Mouse (Mus musculus) forebrain, embryonic 15.5 days (tissue): ENCODE results near the gene Ffar2. TPM values are rescaled to one million over a fixed set of nuclear protein-coding genes. Genes with fewer than 3 reads are reported as not detected.
"Not testable (repeated sequence)": the region's sequence is repeated elsewhere in the genome, so short reads cannot be mapped to it uniquely, and the experiment has no call there.

Experiments
- ATAC-seq: fragments of 200-750 bp; cut with Nextera tagmentation; replicated peaks from 2 replicates; pipeline ENCODE4 v1.8.0; 2017; ENCODE audit warnings: mild to moderate bottlenecking, moderate TSS enrichment, moderate library complexity
- H3K27ac ChIP-seq: fragments of 300-500 bp; sonication (generic); replicated peaks from 2 replicates; pipeline ENCODE4 v1.5.1; 2015; ENCODE audit warnings: mild to moderate bottlenecking, inconsistent platforms
- H3K27me3 ChIP-seq: fragments of 300-500 bp; sonication (generic); 2 replicates; pipeline ENCODE4 v1.6.1; 2015; ENCODE audit warnings: inconsistent platforms
- H3K36me3 ChIP-seq: fragments of 300-500 bp; sonication (generic); 2 replicates; pipeline ENCODE4 v1.6.1; 2015; ENCODE audit warnings: mild to moderate bottlenecking, inconsistent platforms
- H3K4me1 ChIP-seq: fragments of 300-500 bp; sonication (generic); 2 replicates; pipeline ENCODE4 v1.6.1; 2015; ENCODE audit warnings: inconsistent platforms
- H3K4me2 ChIP-seq: fragments of 300-500 bp; sonication (generic); replicated peaks from 2 replicates; pipeline ENCODE4 v1.6.1; 2015; ENCODE audit warnings: mild to moderate bottlenecking, inconsistent platforms
- H3K4me3 ChIP-seq: fragments of 300-500 bp; sonication (generic); 2 replicates; pipeline ENCODE4 v1.5.1; 2015; ENCODE audit warnings: mild to moderate bottlenecking, inconsistent platforms
- H3K9ac ChIP-seq: fragments of 300-500 bp; sonication (generic); replicated peaks from 2 replicates; pipeline ENCODE4 v1.6.1; 2015; ENCODE audit warnings: mild to moderate bottlenecking, inconsistent platforms
- H3K9me3 ChIP-seq: fragments of 300-500 bp; sonication (generic); 2 replicates; pipeline ENCODE4 v1.6.1; 2016; ENCODE audit warnings: inconsistent platforms
- WGBS: fragments of 180-500 bp; shearing (Covaris S2); methylation state at CpG from one replicate; pipeline ENCODE4 v1.1.7; 2015; ENCODE audit warnings: mixed read lengths; 5-methylcytosine and 5-hydroxymethylcytosine counted together
- polyA plus RNA-seq: library from polyadenylated mRNA; unstranded; fragments of >200 nt; fragmentation: Nextera tagmentation; extraction: Ambion mirVana; gene quantifications from 2 replicates; pipeline ENCODE4 v1.2.1, GENCODE M21; 2015

The Ffar2 gene
- polyA plus RNA-seq, 1 experiment from 2014 or later: 0.24 TPM

GRCm38 (mm10) chr7:30844676-30845297 lies 21.2 kb upstream of the Ffar2 start:
- Histone ChIP-seq H3K36me3 (no peaks in the 10 kb centered on the region), H3K9me3 (no peaks in the 10 kb centered on the region), H3K4me3 (no peak overlapping the region), H3K4me1 (no peaks in the 10 kb centered on the region; the same call in 1 of the 2 replicates), H3K27ac (peak overlapping the region; percentile 57; the same call in 1 of the 2 replicates), H3K9ac (no peak overlapping the region), H3K4me2 (no peak overlapping the region), H3K27me3 (no peaks in the 10 kb centered on the region)
- ATAC-seq: no peak
- 41% methylated on average over 7 of the region's 7 CpGs for WGBS

- no peaks in the 10 kb centered on the region for H3K27me3 ChIP-seq
- H3K4me2 ChIP-seq: no peak overlapping the region
- no peak overlapping the region for H3K27ac ChIP-seq
- no peaks in the 10 kb centered on the region; the same call in 1 of the 2 replicates for H3K4me1 ChIP-seq
- H3K9me3 ChIP-seq: no peaks in the 10 kb centered on the region
- no peak overlapping the region for H3K4me3 ChIP-seq
- 80% methylated on average over 5 of the region's 5 CpGs for WGBS
- no peak overlapping the region for H3K9ac ChIP-seq
- ATAC-seq: no peak
- H3K36me3 ChIP-seq: no peaks in the 10 kb centered on the region
Measured at GRCm38 (mm10) chr7:30842092-30842491, 18.5 kb upstream of the Ffar2 start.

- Histone ChIP-seq H3K27me3 (no peaks in the 10 kb centered on the region), H3K9me3 (no peaks in the 10 kb centered on the region), H3K27ac (no peak overlapping the region), H3K36me3 (no peaks in the 10 kb centered on the region), H3K9ac (no peak overlapping the region), H3K4me2 (no peak overlapping the region), H3K4me1 (no peaks in the 10 kb centered on the region; the same call in 1 of the 2 replicates), H3K4me3 (no peak overlapping the region)
- no peak for ATAC-seq
- 73% methylated on average over 4 of the region's 4 CpGs for WGBS
Measured at GRCm38 (mm10) chr7:30841379-30841778, 17.8 kb upstream of the Ffar2 start.

GRCm38 (mm10) chr7:30840306-30840705 lies 16.7 kb upstream of the Ffar2 start:
- no peaks in the 10 kb centered on the region for H3K9me3 ChIP-seq
- no peak for ATAC-seq
- no peak overlapping the region for H3K4me3 ChIP-seq
- no peak overlapping the region for H3K4me2 ChIP-seq
- no peaks in the 10 kb centered on the region for H3K36me3 ChIP-seq
- H3K27ac ChIP-seq: no peak overlapping the region
- no peak overlapping the region for H3K9ac ChIP-seq
- H3K4me1 ChIP-seq: no peaks in the 10 kb centered on the region; the same call in 1 of the 2 replicates
- WGBS: 60% methylated on average over 3 of the region's 3 CpGs
- H3K27me3 ChIP-seq: no peaks in the 10 kb centered on the region

- H3K4me1 ChIP-seq: no peaks in the 10 kb centered on the region
- no peaks in the 10 kb centered on the region for H3K27me3 ChIP-seq
- H3K27ac ChIP-seq: no peak overlapping the region
- H3K9me3 ChIP-seq: no peaks in the 10 kb centered on the region
- H3K36me3 ChIP-seq: no peaks in the 10 kb centered on the region
- H3K9ac ChIP-seq: no peak overlapping the region
- no peak overlapping the region for H3K4me3 ChIP-seq
- ATAC-seq: no peak
- H3K4me2 ChIP-seq: no peak overlapping the region
Measured at GRCm38 (mm10) chr7:30837277-30837676, 13.7 kb upstream of the Ffar2 start.

DNA sequence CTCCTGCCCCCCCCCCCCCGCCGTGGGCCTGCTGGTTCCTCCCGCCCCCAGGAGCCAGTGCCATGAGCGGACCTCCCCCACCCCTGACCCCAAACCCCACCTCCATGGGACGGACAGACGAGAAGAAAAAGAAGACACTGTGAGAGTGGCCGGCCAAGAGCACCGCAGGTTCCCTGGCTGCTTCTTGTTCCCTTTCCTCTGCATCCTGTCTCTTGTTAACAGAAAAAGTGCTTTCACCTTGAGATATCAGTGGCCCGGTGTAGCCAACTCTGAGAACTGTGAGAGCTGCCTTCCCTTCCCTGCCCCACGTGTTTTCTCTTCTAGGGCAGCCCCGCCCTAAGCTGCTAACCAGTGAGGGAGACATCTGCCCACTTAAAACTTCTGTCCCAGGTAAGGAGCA lies 9.1 kb upstream of the Ffar2 start:
- not testable (repeated sequence) for H3K4me1 ChIP-seq, H3K27me3 ChIP-seq, H3K4me3 ChIP-seq, H3K4me2 ChIP-seq, H3K36me3 ChIP-seq, H3K9ac ChIP-seq, H3K9me3 ChIP-seq, H3K27ac ChIP-seq, ATAC-seq
- 67% methylated on average over 10 of the region's 11 CpGs for WGBS

DNA sequence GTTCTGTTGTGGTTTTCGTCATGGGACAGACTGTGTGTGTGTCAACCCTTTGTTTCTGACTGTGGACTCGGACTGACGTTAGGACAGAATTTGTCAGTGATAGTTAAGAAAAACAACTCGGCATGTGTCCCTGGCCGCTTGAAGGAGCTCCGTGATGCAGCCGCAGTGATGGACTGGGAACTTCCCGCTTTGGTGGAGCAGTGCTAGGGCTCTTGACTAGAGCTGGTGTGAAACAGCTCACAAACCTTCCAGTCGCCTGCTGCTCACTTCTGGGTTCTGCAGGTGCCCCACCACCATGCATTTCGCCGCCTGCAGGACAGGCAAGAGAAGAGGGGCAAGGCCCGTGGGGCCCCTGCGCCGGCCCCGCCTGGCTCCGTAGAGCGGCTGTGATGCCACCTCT lies 8.7 kb upstream of the Ffar2 start:
- Histone ChIP-seq H3K36me3 (no peaks in the 10 kb centered on the region), H3K27ac (no peak overlapping the region), H3K9me3 (no peaks in the 10 kb centered on the region), H3K4me2 (no peak overlapping the region), H3K27me3 (no peaks in the 10 kb centered on the region), H3K4me3 (no peak overlapping the region), H3K4me1 (no peaks in the 10 kb centered on the region), H3K9ac (no peak overlapping the region)
- WGBS: 77% methylated on average over 17 of the region's 17 CpGs
- no peak for ATAC-seq

GRCm38 (mm10) chr7:30829428-30829827 lies 5.9 kb upstream of the Ffar2 start:
- H3K4me1 ChIP-seq: no peaks in the 10 kb centered on the region
- no peak overlapping the region for H3K4me2 ChIP-seq
- H3K36me3 ChIP-seq: no peaks in the 10 kb centered on the region
- WGBS: 70% methylated on average over 3 of the region's 3 CpGs
- no peak overlapping the region for H3K9ac ChIP-seq
- H3K27ac ChIP-seq: no peak overlapping the region
- no peak for ATAC-seq
- H3K27me3 ChIP-seq: no peaks in the 10 kb centered on the region
- no peak overlapping the region for H3K4me3 ChIP-seq
- H3K9me3 ChIP-seq: no peaks in the 10 kb centered on the region

GRCm38 (mm10) chr7:30828871-30829270 lies 5.3 kb upstream of the Ffar2 start:
- not testable (repeated sequence) for H3K9ac ChIP-seq, ATAC-seq, H3K9me3 ChIP-seq, H3K36me3 ChIP-seq, H3K4me2 ChIP-seq, H3K27ac ChIP-seq, H3K27me3 ChIP-seq, H3K4me3 ChIP-seq, H3K4me1 ChIP-seq

GRCm38 (mm10) chr7:30826660-30827059 lies 3.1 kb upstream of the Ffar2 start:
- no peak for ATAC-seq
- WGBS: 93% methylated on average over 10 of the region's 10 CpGs
- Histone ChIP-seq H3K27me3 (no peaks in the 10 kb centered on the region), H3K9me3 (no peaks in the 10 kb centered on the region), H3K4me2 (no peak overlapping the region), H3K36me3 (no peaks in the 10 kb centered on the region), H3K27ac (no peak overlapping the region), H3K9ac (no peak overlapping the region), H3K4me3 (no peak overlapping the region), H3K4me1 (no peaks in the 10 kb centered on the region)

GRCm38 (mm10) chr7:30824306-30824705 lies 731 bp upstream of the Ffar2 start:
- no peaks in the 10 kb centered on the region for H3K27me3 ChIP-seq
- no peaks in the 10 kb centered on the region for H3K9me3 ChIP-seq
- no peaks in the 10 kb centered on the region for H3K36me3 ChIP-seq
- H3K27ac ChIP-seq: no peak overlapping the region
- H3K4me2 ChIP-seq: no peak overlapping the region
- H3K4me1 ChIP-seq: no peaks in the 10 kb centered on the region
- no peak for ATAC-seq
- no peak overlapping the region for H3K9ac ChIP-seq
- H3K4me3 ChIP-seq: no peak overlapping the region
- 93% methylated on average over 3 of the region's 3 CpGs for WGBS

- H3K4me1 ChIP-seq: no peaks in the 10 kb centered on the region
- ATAC-seq: no peak
- H3K9me3 ChIP-seq: no peaks in the 10 kb centered on the region
- no peaks in the 10 kb centered on the region for H3K36me3 ChIP-seq
- H3K4me3 ChIP-seq: no peak overlapping the region
- no peak overlapping the region for H3K27ac ChIP-seq
- H3K9ac ChIP-seq: no peak overlapping the region
- H3K27me3 ChIP-seq: no peaks in the 10 kb centered on the region
- 74% methylated on average over 5 of the region's 5 CpGs for WGBS
- H3K4me2 ChIP-seq: no peak overlapping the region
Measured at GRCm38 (mm10) chr7:30821532-30821931, 2.0 kb downstream of the Ffar2 start.

DNA sequence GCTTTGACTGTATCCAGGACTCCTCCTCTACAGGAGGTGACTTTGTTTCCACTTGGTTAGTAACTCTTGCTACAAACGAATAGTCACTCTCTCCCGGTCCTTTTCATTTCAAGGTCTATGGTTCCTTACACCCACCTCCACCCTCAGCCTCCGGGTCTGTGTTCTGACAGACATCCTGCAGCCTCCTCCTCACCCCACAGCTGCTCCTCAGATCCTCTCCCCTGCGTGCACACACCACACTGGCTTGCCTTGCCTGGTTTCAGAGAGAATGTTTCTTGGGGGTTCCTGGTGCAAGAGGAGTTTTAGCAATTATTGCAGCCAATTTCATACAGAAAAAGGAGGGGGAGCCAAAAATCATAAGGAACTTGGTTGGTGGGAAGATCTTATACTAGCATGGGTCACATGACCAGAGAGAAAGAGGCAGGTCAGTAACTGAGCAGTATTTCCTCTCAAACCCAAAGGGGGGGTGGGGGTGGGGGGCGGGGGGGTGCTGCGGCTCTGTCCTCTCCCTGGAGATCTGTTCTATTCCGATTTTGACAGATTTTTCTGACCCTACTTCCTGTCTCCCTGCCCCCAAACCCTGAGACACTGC lies 2.6 kb downstream of the Ffar2 start:
- ATAC-seq: no peak
- Histone ChIP-seq H3K9me3 (no peaks in the 10 kb centered on the region), H3K4me2 (no peak overlapping the region), H3K27ac (no peak overlapping the region), H3K36me3 (no peaks in the 10 kb centered on the region), H3K9ac (no peak overlapping the region), H3K4me3 (no peak overlapping the region), H3K4me1 (no peaks in the 10 kb centered on the region), H3K27me3 (no peaks in the 10 kb centered on the region)
- 68% methylated on average over 7 of the region's 7 CpGs for WGBS
